ENCODE assay signal across 19 mouse cellular contexts in genomic region chr15:57380381-57380780, GRCm38 (mm10).
"Had no signal": no experiment of that assay in that cellular context is flagged by ENCODE, and none has a peak within 500 bp of the region (broad histone marks: within the 10 kb centered on the region; RNA-seq: fewer than 3 reads in every experiment).

No protein-coding gene starts in this region.

- H3K4me2 ChIP-seq: limb, embryonic 13.5 days; liver, embryonic 12.5 days; liver, embryonic 15.5 days; lung, embryonic 15.5 days; midbrain, embryonic 13.5 days had no signal

- ATAC-seq: intestine, postnatal 0 days; liver, embryonic 12.5 days; midbrain, embryonic 13.5 days; midbrain, embryonic 16.5 days had no signal

- H3K4me1 ChIP-seq: limb, embryonic 10.5 days; limb, embryonic 13.5 days; liver, embryonic 12.5 days; liver, embryonic 15.5 days; lung, embryonic 15.5 days; midbrain, embryonic 10.5 days; midbrain, embryonic 13.5 days had no signal

- H3K27me3 ChIP-seq: limb, embryonic 13.5 days; liver, embryonic 12.5 days; liver, embryonic 15.5 days; lung, embryonic 15.5 days; midbrain, embryonic 13.5 days had no signal

- H3K9ac ChIP-seq: limb, embryonic 13.5 days; liver, embryonic 12.5 days; liver, embryonic 15.5 days; lung, embryonic 15.5 days; midbrain, embryonic 13.5 days had no signal

- H3K27ac ChIP-seq: limb, embryonic 10.5 days; limb, embryonic 13.5 days; liver, embryonic 12.5 days; liver, embryonic 15.5 days; lung, embryonic 15.5 days; macrophage; midbrain, embryonic 10.5 days; midbrain, embryonic 13.5 days; stomach, postnatal 0 days had no signal

- H3K36me3 ChIP-seq: limb, embryonic 10.5 days; limb, embryonic 13.5 days; liver, embryonic 12.5 days; liver, embryonic 15.5 days; lung, embryonic 15.5 days; midbrain, embryonic 10.5 days; midbrain, embryonic 13.5 days had no signal

- H3K4me3 ChIP-seq: limb, embryonic 10.5 days; limb, embryonic 13.5 days; liver, embryonic 12.5 days; liver, embryonic 15.5 days; lung, embryonic 15.5 days; midbrain, embryonic 10.5 days; midbrain, embryonic 13.5 days; myocyte had no signal

- H3K9me3 ChIP-seq: limb, embryonic 10.5 days; limb, embryonic 13.5 days; liver, embryonic 12.5 days; liver, embryonic 15.5 days; lung, embryonic 15.5 days; midbrain, embryonic 10.5 days; midbrain, embryonic 13.5 days had no signal

- DNase-seq: kidney, adult 2 months; kidney, postnatal 14 days; kidney, postnatal 4 days; liver; lung, adult 18-20 months; thymus, adult 18-20 months; thymus, postnatal 36 days had no signal
